Mouse (Mus musculus): ENCODE results near the gene Fgf15.

DNA sequence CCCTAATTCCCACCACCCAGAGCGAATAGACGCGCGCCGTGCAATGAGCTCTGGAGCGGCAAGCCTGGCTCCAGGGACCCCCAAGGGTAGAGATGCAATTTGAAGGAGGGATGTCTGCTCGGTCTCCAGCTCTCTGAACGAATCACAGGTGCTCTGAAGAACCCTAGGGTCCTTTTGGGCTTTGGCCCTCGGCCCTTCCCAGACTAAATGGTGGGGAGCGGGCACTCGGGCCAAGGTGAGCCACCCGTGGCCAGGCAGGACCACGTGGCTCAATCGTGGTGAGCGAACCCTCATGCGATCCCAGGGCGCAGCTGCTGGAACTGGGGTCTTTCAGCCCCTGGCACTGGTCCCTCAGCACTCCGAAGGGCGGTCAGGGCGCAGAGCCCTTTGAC, 46.4 kb downstream of the Fgf15 start:
- TF ChIP-seq CTCF (IDR thresholded peaks at IDR 0.05; ENCODE audit: control insufficient read depth, insufficient read depth, insufficient replicate concordance, low read depth, low read length) (no peak), POLR2A (IDR thresholded peaks at IDR 0.05; ENCODE audit: control insufficient read depth, low read depth, low read length) (no peak)
